Mouse (Mus musculus): ENCODE data around the gene Zfp523. TPM values are rescaled to one million over a fixed set of nuclear protein-coding genes. Genes with fewer than 3 reads are reported as not detected.

The Zfp523 gene
- polyA plus RNA-seq, 1 experiment from 2014 or later, result 25.7 TPM

GRCm38 (mm10) chr17:28141771-28142699 is 34.9 kb upstream of the Zfp523 start, which contains the start of gene Scube3:
TSS of gene Scube3 (plus strand) at chr17:28142141.
- Histone ChIP-seq H3K27ac (peak within 1 kb of the TSS; percentile 30; the same call in 1 of the 2 replicates), H3K36me3 (no peaks in the 10 kb centered on the region), H3K9ac (peak within 1 kb of the TSS; percentile 66), H3K4me2 (replicated peaks) (peak within 1 kb of the TSS; percentile 99), H3K27me3 (replicated peaks) (peaks cover 13% of the 10 kb centered on the region), H3K4me3 (replicated peaks) (peak within 1 kb of the TSS; percentile 67), H3K9me3 (no peaks in the 10 kb centered on the region), H3K4me1 (replicated peaks) (peaks cover 30% of the 10 kb centered on the region)
- WGBS, result under 1% methylated on average over 70 of the region's 97 CpGs
- ATAC-seq, result peak; percentile 76

DNA sequence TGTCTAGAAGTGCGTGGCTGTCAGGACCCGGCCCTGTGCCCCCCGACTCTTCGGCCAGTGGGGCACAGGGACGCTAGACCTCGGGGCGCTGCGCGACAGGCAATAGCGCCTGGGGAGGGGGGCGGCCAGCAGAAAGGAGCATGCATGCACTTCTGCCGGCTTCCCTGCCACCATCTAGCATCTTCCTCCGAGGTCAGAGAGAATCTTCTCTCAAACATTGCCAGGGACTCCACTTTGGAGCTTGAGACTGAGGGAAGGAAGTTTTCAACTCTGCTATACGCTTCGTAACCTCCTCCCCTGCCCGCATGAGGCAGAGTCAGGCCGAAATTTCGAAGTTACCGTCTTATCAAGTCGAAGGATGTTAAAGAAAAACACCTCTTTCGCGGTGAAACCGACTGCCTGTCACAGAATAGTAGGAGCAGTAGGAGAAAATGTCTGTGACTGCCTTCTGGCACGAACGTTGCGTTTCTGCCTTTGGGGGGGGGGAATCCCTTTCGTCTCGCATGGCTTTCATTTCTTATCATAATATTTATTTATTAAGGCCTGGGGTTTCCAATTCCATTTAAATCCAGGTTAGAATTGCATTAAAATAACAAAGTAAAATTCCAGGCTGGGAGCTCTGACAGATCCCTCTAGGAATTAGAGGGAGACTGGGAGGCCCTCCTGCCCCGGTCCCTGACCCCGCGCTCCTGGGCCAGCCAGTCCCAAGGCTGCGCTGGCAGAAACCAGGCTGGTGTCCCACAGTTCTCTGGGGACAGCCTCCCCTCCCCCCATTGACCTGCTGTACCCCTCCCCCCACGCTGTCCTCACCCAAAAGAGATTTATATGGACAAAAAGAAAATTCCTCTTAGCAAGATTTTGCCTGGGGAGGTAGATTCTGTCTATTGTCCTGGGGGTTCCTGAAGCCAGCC is 34.0 kb upstream of the Zfp523 start:
- Histone ChIP-seq H3K9ac (peak overlapping the region; percentile 66), H3K4me1 (replicated peaks) (peaks cover 30% of the 10 kb centered on the region), H3K4me3 (replicated peaks) (peak overlapping the region; percentile 67), H3K36me3 (no peaks in the 10 kb centered on the region), H3K4me2 (replicated peaks) (peak overlapping the region; percentile 99), H3K27ac (peak overlapping the region; percentile 30; the same call in 1 of the 2 replicates), H3K27me3 (replicated peaks) (peaks cover 13% of the 10 kb centered on the region), H3K9me3 (no peaks in the 10 kb centered on the region)
- 4% methylated on average over 33 of the region's 33 CpGs for WGBS
- no peak for ATAC-seq

GRCm38 (mm10) chr17:28143751-28144150 is 33.2 kb upstream of the Zfp523 start:
- 11% methylated on average over 9 of the region's 9 CpGs for WGBS
- no peak overlapping the region for H3K9ac ChIP-seq
- H3K4me3 ChIP-seq (replicated peaks), result no peak overlapping the region
- no peaks in the 10 kb centered on the region for H3K36me3 ChIP-seq
- H3K4me1 ChIP-seq (replicated peaks), result peaks cover 30% of the 10 kb centered on the region
- peak overlapping the region; percentile 99 for H3K4me2 ChIP-seq (replicated peaks)
- H3K27ac ChIP-seq, result no peak overlapping the region
- ATAC-seq, result no peak
- H3K27me3 ChIP-seq (replicated peaks), result peaks cover 13% of the 10 kb centered on the region
- H3K9me3 ChIP-seq, result no peaks in the 10 kb centered on the region

DNA sequence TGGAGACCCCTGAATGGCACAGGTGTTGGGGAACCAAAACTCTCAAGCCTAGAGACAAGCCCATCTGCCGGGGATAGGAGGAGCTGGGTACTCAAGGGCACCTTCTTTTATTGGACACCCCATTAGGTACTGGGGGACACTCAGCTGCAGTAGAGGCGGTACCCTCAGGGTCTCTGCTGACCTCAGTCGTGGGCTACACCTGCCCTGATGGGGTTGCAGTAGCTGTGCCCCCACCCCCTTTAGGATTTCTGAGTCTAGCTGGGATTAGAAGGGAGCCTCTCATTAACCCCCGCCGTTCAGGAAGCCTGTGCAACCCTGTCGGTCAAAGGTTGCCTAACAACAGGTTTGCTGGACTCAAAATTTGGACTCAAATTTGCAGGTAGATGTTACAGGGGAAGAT is 32.7 kb upstream of the Zfp523 start:
- Histone ChIP-seq H3K9me3 (no peaks in the 10 kb centered on the region), H3K27ac (no peak overlapping the region), H3K4me1 (replicated peaks) (peaks cover 30% of the 10 kb centered on the region), H3K36me3 (no peaks in the 10 kb centered on the region), H3K4me2 (replicated peaks) (peak overlapping the region; percentile 99; the same call in 1 of the 2 replicates), H3K4me3 (replicated peaks) (no peak overlapping the region), H3K9ac (no peak overlapping the region), H3K27me3 (replicated peaks) (peaks cover 13% of the 10 kb centered on the region)
- ATAC-seq, result no peak
- WGBS, result 20% methylated on average over 6 of the region's 6 CpGs

- 69% methylated on average over 3 of the region's 3 CpGs for WGBS
- Histone ChIP-seq H3K4me3 (replicated peaks) (no peak overlapping the region), H3K27me3 (replicated peaks) (no peaks in the 10 kb centered on the region; the same call in 1 of the 2 replicates), H3K9ac (no peak overlapping the region), H3K27ac (no peak overlapping the region), H3K36me3 (no peaks in the 10 kb centered on the region), H3K9me3 (no peaks in the 10 kb centered on the region), H3K4me2 (replicated peaks) (no peak overlapping the region), H3K4me1 (replicated peaks) (peaks cover 15% of the 10 kb centered on the region)
- ATAC-seq, result no peak
Observed at GRCm38 (mm10) chr17:28148288-28148687, 28.6 kb upstream of the Zfp523 start.

GRCm38 (mm10) chr17:28149734-28150133 is 27.2 kb upstream of the Zfp523 start:
- Histone ChIP-seq H3K9me3 (no peaks in the 10 kb centered on the region), H3K27me3 (replicated peaks) (no peaks in the 10 kb centered on the region; the same call in 1 of the 2 replicates), H3K27ac (no peak overlapping the region), H3K4me1 (replicated peaks) (0 out of 2 replicates have a peak, but pooled peaks cover 6% of the 10 kb centered on the region), H3K4me3 (replicated peaks) (no peak overlapping the region), H3K36me3 (no peaks in the 10 kb centered on the region), H3K9ac (no peak overlapping the region), H3K4me2 (replicated peaks) (no peak overlapping the region)
- WGBS, result 69% methylated on average over 8 of the region's 8 CpGs
- ATAC-seq, result no peak

GRCm38 (mm10) chr17:28150456-28150855 is 26.5 kb upstream of the Zfp523 start:
- Histone ChIP-seq H3K4me2 (replicated peaks) (no peak overlapping the region), H3K36me3 (no peaks in the 10 kb centered on the region), H3K9me3 (no peaks in the 10 kb centered on the region), H3K27ac (no peak overlapping the region), H3K27me3 (replicated peaks) (no peaks in the 10 kb centered on the region), H3K9ac (no peak overlapping the region), H3K4me3 (replicated peaks) (no peak overlapping the region), H3K4me1 (replicated peaks) (0 out of 2 replicates have a peak, but pooled peaks cover 6% of the 10 kb centered on the region)
- WGBS, result 80% methylated on average over 12 of the region's 12 CpGs
- ATAC-seq, result no peak

- Histone ChIP-seq H3K27ac (no peak overlapping the region), H3K9ac (no peak overlapping the region), H3K9me3 (no peaks in the 10 kb centered on the region), H3K36me3 (no peaks in the 10 kb centered on the region), H3K4me2 (replicated peaks) (no peak overlapping the region), H3K4me1 (replicated peaks) (0 out of 2 replicates have a peak, but pooled peaks cover 6% of the 10 kb centered on the region), H3K4me3 (replicated peaks) (no peak overlapping the region), H3K27me3 (replicated peaks) (no peaks in the 10 kb centered on the region)
- peak; percentile 81 for ATAC-seq
- WGBS, result 56% methylated on average over 6 of the region's 6 CpGs
Observed at GRCm38 (mm10) chr17:28153095-28153494, 23.8 kb upstream of the Zfp523 start.

- ATAC-seq, result no peak
- H3K4me1 ChIP-seq (replicated peaks), result 0 out of 2 replicates have a peak, but pooled peaks cover 6% of the 10 kb centered on the region
- WGBS, result 78% methylated on average over 8 of the region's 8 CpGs
Observed at GRCm38 (mm10) chr17:28154970-28155369, 22.0 kb upstream of the Zfp523 start.

DNA sequence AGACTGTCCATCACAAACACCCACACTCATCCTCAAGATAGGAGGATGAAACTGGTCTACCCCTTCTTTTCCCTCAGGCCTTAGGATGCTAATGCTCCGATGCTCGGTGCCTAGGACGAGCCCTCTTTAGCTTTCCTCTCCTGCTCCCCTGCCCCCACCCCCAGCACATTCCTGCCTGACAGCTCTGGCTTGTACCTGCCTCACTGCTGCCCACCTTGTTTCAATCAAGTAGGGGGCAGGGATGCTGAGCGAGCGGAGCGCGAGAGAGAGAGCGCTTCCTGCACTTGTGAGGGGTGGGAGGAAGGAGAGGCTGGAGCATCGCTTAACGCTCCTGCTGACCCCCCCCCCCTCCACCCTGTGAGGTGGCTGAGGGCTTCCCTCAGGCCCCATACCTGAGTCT is 16.6 kb upstream of the Zfp523 start:
- no peak overlapping the region for H3K4me3 ChIP-seq (replicated peaks)
- WGBS, result 35% methylated on average over 10 of the region's 10 CpGs
- 0 out of 2 replicates have a peak, but pooled peaks cover 3% of the 10 kb centered on the region for H3K27me3 ChIP-seq (replicated peaks)
- H3K27ac ChIP-seq, result no peak overlapping the region
- no peak overlapping the region for H3K9ac ChIP-seq
- no peaks in the 10 kb centered on the region for H3K9me3 ChIP-seq
- no peak for ATAC-seq
- 0 out of 2 replicates have a peak, but pooled peaks cover 6% of the 10 kb centered on the region for H3K4me1 ChIP-seq (replicated peaks)
- H3K4me2 ChIP-seq (replicated peaks), result no peak overlapping the region
- no peaks in the 10 kb centered on the region for H3K36me3 ChIP-seq

More at GRCm38 (mm10) chr17:28154970-28155369, 22.0 kb upstream of the Zfp523 start:
- no peak overlapping the region for H3K9ac ChIP-seq
- no peaks in the 10 kb centered on the region for H3K36me3 ChIP-seq
- H3K4me3 ChIP-seq (replicated peaks), result no peak overlapping the region
- H3K27ac ChIP-seq, result no peak overlapping the region
- H3K27me3 ChIP-seq (replicated peaks), result no peaks in the 10 kb centered on the region
- no peak overlapping the region for H3K4me2 ChIP-seq (replicated peaks)
- no peaks in the 10 kb centered on the region for H3K9me3 ChIP-seq

GRCm38 (mm10) chr17:28161310-28161881 is 15.5 kb upstream of the Zfp523 start:
- no peak for ATAC-seq
- no peaks in the 10 kb centered on the region for H3K9me3 ChIP-seq
- no peak overlapping the region for H3K27ac ChIP-seq
- H3K4me2 ChIP-seq (replicated peaks), result no peak overlapping the region
- H3K9ac ChIP-seq, result no peak overlapping the region
- no peak overlapping the region for H3K4me3 ChIP-seq (replicated peaks)
- 0 out of 2 replicates have a peak, but pooled peaks cover 3% of the 10 kb centered on the region for H3K27me3 ChIP-seq (replicated peaks)
- 0 out of 2 replicates have a peak, but pooled peaks cover 6% of the 10 kb centered on the region for H3K4me1 ChIP-seq (replicated peaks)
- H3K36me3 ChIP-seq, result no peaks in the 10 kb centered on the region
- 43% methylated on average over 11 of the region's 11 CpGs for WGBS

Measured in intestine, embryonic 15.5 days (tissue).